Mouse (Mus musculus): ENCODE data around the gene Pex5. TPM values are rescaled to one million over a fixed set of nuclear protein-coding genes. Genes with fewer than 3 reads are reported as not detected.

Pex5 gene
- 43.8 and 79.5 TPM in 2 replicates for total RNA-seq (2023)

GRCm38 (mm10) chr6:124414927-124415325 is at the start of gene Pex5:
Pex5 (minus strand) TSS chr6:124415067.

Other genes starting within 250 kb of the Pex5 start
- gene Vmn2r27, start 183.2 kb downstream of the Pex5 start, total RNA-seq (2023): not detected in 2 replicates
- gene Cd163, start 110.4 kb downstream of the Pex5 start, total RNA-seq (2023): 1.7 and 2.1 TPM in 2 replicates
- 0.91 and 1.5 TPM in 2 replicates for gene Clstn3, start 49.7 kb upstream of the Pex5 start, total RNA-seq (2023)
- 38.8 and 44.2 TPM in 2 replicates for gene C1rl, start 78.0 kb upstream of the Pex5 start, total RNA-seq (2023)
- 3.4 and 4.0 TPM in 2 replicates for gene C1ra, start 97.3 kb upstream of the Pex5 start, total RNA-seq (2023)
- 0.66 TPM in 1 of 2 replicates, not detected in the other for gene C1s1, start 127.3 kb upstream of the Pex5 start, total RNA-seq (2023)
- gene C1rb, start 155.2 kb upstream of the Pex5 start, total RNA-seq (2023): 0.43 and 0.76 TPM in 2 replicates
- not detected in 2 replicates for gene C1s2, start 221.0 kb upstream of the Pex5 start, total RNA-seq (2023)
- gene Lpcat3, start 248.0 kb upstream of the Pex5 start, total RNA-seq (2023): 31.7 and 47.1 TPM in 2 replicates

Data from neutrophil, adult 65 days (primary cell).